Mouse (Mus musculus) naive thymus-derived CD4-positive, alpha-beta T cell, adult 2 months (primary cell): ENCODE results near the gene U90926.

Experiments
- DNase-seq: peaks from one replicate; pipeline ENCODE4 v3.0.0-alpha.2; 2011; ENCODE audit warnings: low read depth

Gene U90926

GRCm38 (mm10) chr5:92215308-92215707 is at the start of gene U90926:
U90926 (minus strand) TSS chr5:92215408.
- no peak for DNase-seq

GRCm38 (mm10) chr5:92263761-92264359 is 48.7 kb upstream of the U90926 start:
- no peak for DNase-seq

GRCm38 (mm10) chr5:92262646-92263045 is 47.4 kb upstream of the U90926 start:
- no peak for DNase-seq

DNA sequence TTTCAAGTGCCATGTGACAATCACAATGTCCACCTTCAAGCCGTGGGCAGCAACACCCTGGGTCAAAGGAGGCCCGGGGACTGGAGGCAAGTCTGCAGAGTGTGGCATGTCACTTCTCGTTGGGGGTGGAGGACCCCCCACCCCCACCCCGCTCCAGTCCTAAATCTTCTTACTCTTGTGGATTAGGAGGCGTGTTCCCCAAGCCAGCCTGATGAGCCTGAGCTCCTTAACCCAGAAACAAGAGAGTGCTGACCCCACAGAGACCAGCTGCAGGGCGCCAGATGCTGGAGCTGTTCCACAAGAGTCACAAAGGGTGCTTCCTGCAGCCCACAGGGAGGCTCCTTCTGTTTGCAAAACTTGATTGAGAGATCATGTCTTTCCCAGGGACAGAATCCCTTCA is 41.0 kb upstream of the U90926 start, which contains the start of gene Ppef2:
Gene Ppef2, minus strand, starts transcription at position 61 of the 400 bp plus-strand sequence.
- DNase-seq = no peak

DNA sequence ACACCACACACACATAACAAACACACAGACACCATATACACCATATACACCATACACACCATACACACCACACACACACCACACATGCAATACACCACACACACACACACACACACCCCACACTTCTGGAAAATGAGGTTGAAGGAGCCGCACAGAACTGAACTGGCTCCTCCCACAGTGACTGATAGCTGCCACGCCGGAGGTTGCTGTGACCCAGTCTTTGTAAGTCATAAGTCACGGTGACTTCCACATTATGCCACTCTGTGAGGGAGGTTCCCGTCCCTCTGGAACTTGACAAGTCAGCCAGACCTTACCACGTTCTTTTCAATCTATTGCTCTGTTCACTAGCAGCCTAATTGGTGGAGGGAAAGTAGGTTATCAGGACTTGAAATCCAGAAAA is 39.3 kb upstream of the U90926 start:
- DNase-seq = no peak

DNA sequence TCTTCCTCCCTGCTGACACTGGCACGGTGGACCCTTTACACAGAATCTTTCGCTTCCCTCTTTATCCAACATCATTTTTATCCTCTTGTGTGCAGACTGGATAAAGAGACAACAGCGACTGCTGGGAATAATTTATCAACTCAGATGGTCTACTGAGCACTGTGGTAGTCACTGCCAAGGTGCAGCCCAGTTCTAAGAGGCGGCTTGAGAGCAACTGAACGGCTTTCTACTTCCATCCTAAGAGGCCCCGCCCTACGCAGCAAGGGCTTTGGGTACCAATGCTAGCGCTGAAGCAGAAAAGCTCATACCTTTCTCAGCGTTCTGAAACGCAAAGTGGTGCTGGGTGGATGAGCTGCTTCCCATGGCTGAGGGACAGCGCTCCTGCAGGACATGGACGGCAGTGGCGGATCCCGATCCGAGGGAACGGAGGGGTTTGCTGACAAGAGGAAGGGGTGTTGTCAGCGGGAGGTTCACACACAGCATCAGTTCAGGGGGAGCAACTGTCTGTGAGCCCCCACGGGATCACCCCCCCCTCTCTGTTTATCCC is 37.7 kb upstream of the U90926 start:
- DNase-seq = no peak

- DNase-seq = peak; percentile 21
Measured at GRCm38 (mm10) chr5:92252031-92252430, 36.8 kb upstream of the U90926 start.

- DNase-seq = no peak
Measured at GRCm38 (mm10) chr5:92248614-92249013, 33.4 kb upstream of the U90926 start.

DNA sequence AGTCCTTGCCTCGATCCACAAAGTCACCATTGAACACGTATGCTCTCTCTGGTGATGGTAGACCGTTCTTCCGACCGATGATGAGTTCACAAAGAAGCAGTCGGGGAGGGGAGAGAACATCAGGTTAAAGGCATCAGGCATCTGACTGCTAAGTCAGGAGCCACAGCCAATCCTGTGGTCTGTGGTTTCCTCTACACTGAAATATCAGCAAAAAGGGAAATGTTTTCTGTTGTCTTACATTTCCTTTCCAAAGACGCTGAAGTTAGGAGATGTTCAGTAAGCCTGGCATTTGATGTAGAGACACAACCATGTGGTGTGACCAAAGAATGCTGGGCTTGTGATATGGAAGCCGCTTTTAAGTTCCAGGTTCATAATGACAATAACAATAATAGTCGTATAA is 30.3 kb upstream of the U90926 start:
- DNase-seq = peak; percentile 80

- no peak for DNase-seq
Measured at GRCm38 (mm10) chr5:92244900-92245299, 29.7 kb upstream of the U90926 start.

DNA sequence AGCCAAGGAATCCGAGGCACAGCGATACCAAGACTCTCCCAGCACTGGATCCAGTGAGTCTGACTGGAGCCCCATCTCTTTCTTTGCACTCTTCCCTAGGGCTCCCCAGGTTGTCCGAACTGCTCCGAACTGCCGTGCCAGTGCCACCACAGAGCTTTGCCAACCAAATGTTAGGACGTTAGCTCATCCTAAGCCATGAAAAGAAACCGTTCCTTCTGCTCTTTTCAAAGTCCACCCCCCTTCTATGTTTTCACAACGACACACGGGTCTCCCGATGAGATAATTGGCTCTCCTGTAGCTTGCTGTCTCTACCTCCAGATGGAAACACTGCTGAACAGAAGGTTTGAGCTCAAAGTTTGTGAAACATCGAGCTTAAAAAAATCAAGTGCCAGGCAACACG is 25.6 kb upstream of the U90926 start:
- DNase-seq = no peak

DNA sequence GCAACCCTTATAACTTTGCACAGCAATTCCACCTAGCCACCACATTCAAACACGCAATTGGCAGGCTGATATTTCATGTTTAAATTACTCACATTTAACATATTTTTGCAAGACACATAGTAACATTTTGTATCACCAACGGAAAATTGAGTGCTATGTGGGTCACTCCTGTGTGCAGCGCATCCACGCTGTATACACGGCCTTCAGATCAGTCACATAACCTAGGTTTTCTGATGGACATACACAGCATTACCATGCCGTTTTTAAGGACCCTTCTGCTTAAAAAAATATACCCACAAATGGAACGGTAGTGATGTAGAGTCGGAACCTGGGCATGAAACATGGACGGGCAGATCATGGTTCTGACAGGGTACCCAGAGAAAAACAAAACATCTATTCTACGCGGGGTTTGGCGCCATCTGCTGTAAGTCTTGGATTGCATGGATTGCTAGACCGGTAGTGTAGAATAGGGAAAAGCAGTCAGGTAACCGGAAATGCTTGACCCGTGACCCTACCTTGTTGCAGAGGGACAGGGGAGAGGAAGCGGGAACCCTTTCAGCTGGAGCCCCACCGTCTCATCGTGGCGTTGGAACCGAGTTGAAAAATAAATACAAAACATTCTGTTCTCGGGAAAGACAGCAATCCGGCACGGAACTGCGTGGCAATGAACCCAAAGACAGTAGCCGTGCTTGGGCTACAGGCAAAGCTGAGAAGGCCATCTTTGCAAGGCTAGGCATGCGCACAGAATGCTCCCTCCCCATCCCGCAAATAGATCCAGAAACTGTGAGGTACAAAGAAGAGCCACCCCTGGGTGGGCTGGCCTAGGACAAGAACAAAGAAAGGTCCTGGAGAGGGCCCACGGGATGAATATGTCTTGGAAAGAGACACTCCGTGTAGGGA is 24.4 kb upstream of the U90926 start:
- peak; percentile 67 for DNase-seq

GRCm38 (mm10) chr5:92234939-92235557 is 19.8 kb upstream of the U90926 start:
- peak; percentile 67 for DNase-seq

DNA sequence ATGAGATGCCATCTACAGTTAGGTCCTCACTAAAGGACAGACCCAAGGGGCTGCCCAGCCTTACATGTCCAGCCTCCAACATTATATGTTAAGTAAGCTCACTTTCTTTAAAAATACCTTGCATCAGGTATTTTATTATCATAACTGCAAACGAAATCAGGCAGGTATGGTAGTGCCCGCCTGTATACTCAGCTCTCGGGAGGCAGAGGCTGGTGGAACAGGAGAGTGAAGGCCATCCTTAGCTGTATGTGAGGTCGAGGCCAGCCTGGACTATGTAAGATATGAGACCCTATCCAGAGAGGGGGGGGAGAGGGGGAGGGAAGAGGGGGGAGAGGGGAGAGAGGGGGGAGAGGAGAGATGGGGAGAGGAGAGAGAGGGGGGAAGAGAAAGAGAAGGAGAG is 18.2 kb upstream of the U90926 start:
- no peak for DNase-seq

- no peak for DNase-seq
Measured at GRCm38 (mm10) chr5:92231836-92232235, 16.6 kb upstream of the U90926 start.

DNA sequence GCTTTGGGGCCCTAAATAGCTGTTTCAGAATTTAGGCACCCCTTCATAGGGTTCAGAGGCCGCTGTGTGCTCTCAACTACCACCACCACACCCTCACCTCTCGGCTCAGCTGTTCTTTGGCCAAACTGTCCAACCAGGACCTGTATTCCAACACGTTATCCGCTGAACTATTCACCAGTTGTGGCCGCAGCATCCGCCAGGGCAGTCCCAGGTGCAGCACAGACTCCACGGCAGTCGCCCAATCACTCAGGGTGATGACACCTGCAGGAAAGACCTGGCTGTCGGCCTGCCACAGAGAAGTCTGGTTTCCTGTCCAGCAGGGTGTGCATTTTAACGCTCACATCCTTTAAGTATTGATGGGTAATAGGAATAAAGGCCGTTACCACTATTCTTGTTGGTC is 15.1 kb upstream of the U90926 start:
- DNase-seq = no peak

DNA sequence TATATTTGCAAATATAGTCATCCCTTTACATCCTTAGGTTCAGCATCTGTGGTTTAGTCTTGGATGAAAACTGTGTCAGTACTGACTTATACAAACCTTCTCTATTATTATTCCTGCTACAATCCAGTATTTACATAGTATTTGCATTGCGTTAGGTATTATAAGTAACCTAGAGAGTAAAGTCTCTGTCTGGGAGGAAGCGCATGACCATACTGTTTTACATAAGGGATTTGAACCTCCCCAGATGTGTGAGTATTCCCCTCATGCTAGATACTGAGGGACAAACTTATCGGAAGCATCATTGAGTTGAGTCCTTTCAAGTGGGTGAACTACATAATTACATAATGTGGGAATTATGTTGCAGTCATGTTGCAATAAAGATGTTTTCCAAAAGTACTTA is 14.3 kb upstream of the U90926 start:
- DNase-seq = no peak

DNA sequence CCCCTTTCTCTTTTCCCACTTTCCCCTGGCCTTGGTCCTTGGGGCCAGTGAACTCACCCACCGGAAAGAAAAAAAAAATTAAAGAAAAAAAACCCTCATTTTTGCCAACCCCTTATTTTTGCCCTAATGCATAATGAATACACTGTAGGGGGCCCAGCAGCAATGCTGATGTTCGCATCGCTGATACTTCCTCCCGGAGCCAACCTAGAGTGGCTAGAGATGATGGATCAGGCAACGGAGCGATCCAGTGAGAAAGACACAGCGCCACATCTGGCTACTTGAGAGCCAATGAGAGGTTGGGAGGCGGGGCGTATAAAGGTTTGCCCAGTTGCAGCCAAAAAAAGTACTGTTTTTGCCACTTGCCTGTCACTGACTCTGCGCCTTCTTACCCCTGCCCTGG is 13.6 kb upstream of the U90926 start:
- DNase-seq = no peak

DNA sequence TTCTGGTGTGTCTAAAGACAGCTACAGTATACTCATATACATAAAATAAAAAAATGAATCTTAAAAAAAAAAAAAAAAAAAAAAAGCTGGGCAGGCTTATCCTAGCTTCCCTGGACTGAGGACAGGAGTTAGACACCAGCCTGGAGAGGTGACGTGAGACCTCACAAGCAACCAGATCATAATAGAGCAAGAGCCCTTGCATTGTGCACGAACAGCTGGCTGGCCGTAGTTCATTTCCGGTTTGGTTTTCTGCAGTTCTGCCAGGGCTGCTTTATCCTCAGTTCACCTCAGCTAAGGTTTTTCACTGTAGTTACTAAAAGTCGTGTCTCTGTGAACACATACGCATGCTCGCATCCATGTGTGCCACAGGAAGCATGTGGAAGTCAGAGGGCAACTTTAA is 12.6 kb upstream of the U90926 start:
- DNase-seq = no peak

DNA sequence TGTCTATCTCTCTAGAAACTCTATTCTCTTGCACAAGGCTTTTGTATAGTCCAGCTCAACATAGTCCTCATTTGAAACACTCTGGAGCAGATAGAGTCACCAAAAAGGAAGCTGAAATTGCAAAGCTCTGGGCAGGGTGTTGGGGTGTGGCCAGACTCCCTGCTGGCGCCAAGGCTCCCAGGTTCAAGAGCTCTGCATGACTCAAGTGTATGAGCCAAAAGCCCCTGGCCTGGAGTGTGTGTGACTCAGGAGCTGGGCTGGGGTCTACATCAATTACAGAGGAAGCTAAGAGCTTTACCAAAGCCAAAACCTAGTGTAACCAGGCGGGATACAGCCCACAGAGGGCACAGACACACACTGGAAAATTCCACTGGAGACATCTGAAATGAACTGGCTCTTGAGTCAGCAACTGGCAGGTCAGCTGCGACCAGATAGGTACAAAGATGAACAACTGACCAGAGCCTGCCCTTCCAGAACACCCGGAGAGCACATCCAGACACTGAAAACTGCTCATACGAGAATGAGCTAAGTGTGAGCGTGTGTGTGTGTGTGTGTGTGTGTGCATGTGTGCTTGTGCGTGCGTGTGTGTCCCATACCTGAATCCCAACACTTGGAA is 5.2 kb upstream of the U90926 start:
- DNase-seq = no peak

DNA sequence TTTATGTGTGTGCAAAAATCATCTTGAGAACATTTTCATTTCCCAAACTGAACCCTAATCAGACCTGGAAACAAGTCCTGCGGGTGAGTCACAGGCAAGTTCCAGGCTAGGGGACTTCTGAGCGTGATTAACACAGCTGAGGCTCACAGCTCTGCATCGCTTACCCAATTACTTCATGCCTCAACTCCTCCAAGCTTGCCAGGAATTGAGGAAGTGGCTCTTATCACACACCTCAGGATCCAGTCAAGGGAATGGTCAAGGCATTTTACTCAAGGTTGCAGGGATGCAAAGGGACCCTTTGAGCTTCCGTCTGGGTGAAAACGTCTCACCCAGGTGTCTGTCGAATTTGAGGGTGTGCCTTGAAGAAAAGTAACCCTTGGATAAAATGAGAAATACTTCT is 4.6 kb upstream of the U90926 start:
- DNase-seq = no peak
